Mouse (Mus musculus): ENCODE data around the gene Sult1c2. TPM values are rescaled to one million over a fixed set of nuclear protein-coding genes. Genes with fewer than 3 reads are reported as not detected.

Sult1c2 gene
- 10.5 and 23.4 TPM in 2 replicates for polyA plus RNA-seq (2012; rRNA removed)

GRCm38 (mm10) chr17:53846206-53846605 lies at the start of gene Sult1c2:
Sult1c2 (minus strand) TSS chr17:53846339.

Other genes starting within 250 kb of the Sult1c2 start
- 0.03 and 0.08 TPM in 2 replicates for gene Sgo1, start 157.0 kb downstream of the Sult1c2 start, polyA plus RNA-seq (2012; rRNA removed)
- gene Sult1c1, start 144.3 kb upstream of the Sult1c2 start, polyA plus RNA-seq (2012; rRNA removed), result not detected in 2 replicates

All from stomach, adult 2 months (tissue).